Mouse (Mus musculus) erythroblast, adult 5-6 weeks (primary cell): Measurements from ENCODE around the gene Igsf8. TPM values are rescaled to one million over a fixed set of nuclear protein-coding genes. Genes with fewer than 3 reads are reported as not detected.

Experiments used
- ATAC-seq: replicated peaks from 2 replicates; pipeline ENCODE4 v1.8.0; 2016; ENCODE audit warnings: moderate number of reproducible peaks, mild to moderate bottlenecking, moderate TSS enrichment, inconsistent platforms; ENCODE audit not compliant: poor library complexity, low FRiP score, severe bottlenecking
- total RNA-seq, 2 experiments: library from RNA; stranded (forward) in 1 of 2; stranded (reverse) in 1 of 2; fragments of 150-400 nt in 1 of 2; fragments of 200-764, 138-1000 nt in 1 of 2; gene quantifications; 2 replicates each; pipeline versions ENCODE4 v1.2.3 to v1.2.4; 2015 to 2017; ENCODE audit warnings: low replicate concordance in 2 of 2

Gene Igsf8
- total RNA-seq, 2 experiments from 2014 or later = 1.3 to 3.1 TPM

- ATAC-seq = no peak
These were observed 9.8 kb downstream of the Igsf8 start for GRCm38 (mm10) chr1:172271208-172271607.

GRCm38 (mm10) chr1:172271765-172272164 is 10.3 kb downstream of the Igsf8 start:
- no peak for ATAC-seq

- no peak for ATAC-seq
These were observed 11.9 kb downstream of the Igsf8 start for GRCm38 (mm10) chr1:172273386-172273785.

- ATAC-seq = no peak
These were observed 12.7 kb downstream of the Igsf8 start for GRCm38 (mm10) chr1:172274116-172274515.

GRCm38 (mm10) chr1:172274547-172274946 is 13.1 kb downstream of the Igsf8 start:
- no peak for ATAC-seq

GRCm38 (mm10) chr1:172277172-172277571 is 15.7 kb downstream of the Igsf8 start:
- no peak for ATAC-seq

- ATAC-seq = no peak
These were observed 16.9 kb downstream of the Igsf8 start for GRCm38 (mm10) chr1:172278328-172278727.

- no peak for ATAC-seq
These were observed 18.5 kb downstream of the Igsf8 start for GRCm38 (mm10) chr1:172279768-172280509.

- ATAC-seq = no peak
These were observed 20.2 kb downstream of the Igsf8 start for GRCm38 (mm10) chr1:172281522-172282254.

- ATAC-seq = no peak
These were observed 21.6 kb downstream of the Igsf8 start for GRCm38 (mm10) chr1:172283073-172283472.

- no peak for ATAC-seq
These were observed 22.8 kb downstream of the Igsf8 start for GRCm38 (mm10) chr1:172284221-172284620.

- no peak for ATAC-seq
These were observed 25.3 kb downstream of the Igsf8 start for GRCm38 (mm10) chr1:172286740-172287139.

- no peak for ATAC-seq
These were observed 27.6 kb downstream of the Igsf8 start for GRCm38 (mm10) chr1:172288900-172289616.

GRCm38 (mm10) chr1:172289617-172289946 is 28.1 kb downstream of the Igsf8 start:
- no peak for ATAC-seq

GRCm38 (mm10) chr1:172292880-172293279 is 31.4 kb downstream of the Igsf8 start:
- ATAC-seq = no peak

- no peak for ATAC-seq
These were observed 32.0 kb downstream of the Igsf8 start for GRCm38 (mm10) chr1:172293449-172293848.

- no peak for ATAC-seq
These were observed 34.3 kb downstream of the Igsf8 start for GRCm38 (mm10) chr1:172295751-172296197.

GRCm38 (mm10) chr1:172296816-172297510 is 35.5 kb downstream of the Igsf8 start:
- ATAC-seq = no peak

- no peak for ATAC-seq
These were observed 36.4 kb downstream of the Igsf8 start, which contains the start of gene Atp1a2 for GRCm38 (mm10) chr1:172297611-172298537. Atp1a2 (minus strand) TSS chr1:172298064.
